In the genomic region with DNA sequence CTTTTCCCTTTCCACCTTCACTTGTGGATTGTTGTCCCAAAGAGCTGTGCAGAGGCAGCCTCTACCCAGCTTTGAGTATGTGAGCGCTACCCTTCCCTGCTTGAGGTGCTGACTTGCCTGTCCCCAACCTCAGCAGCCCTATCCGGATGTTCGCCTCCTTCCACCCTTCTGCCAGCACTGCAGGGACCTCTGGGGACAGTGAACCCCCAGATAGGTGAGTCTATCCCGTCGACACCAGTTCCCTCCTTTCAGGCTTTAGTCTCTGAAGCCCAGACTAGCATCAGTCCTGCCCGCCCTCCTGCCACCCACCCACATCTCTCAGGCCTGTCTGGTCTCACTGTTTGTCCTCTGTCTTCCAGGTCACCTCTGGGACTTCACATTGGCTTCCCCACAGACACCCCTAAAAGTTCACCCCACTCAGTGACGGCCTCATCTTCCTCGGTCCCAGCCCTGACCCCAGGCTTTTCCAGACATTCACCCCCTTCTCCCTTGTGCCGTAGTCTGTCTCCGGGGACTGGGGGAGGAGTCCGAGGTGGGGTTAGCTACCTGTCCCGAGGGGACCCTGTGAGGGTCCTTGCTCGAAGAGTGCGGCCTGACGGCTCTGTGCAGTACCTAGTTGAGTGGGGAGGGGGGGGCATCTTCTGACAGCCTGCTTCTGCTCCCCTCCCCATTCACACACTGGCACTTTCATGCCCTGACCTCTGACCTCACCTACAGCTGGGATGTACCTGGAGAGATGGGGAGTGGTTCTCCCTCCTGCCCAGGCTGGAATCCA, we compare ENCODE assay signal across 12 mouse cellular contexts. TPM values are rescaled to one million over a fixed set of nuclear protein-coding genes. Genes with fewer than 3 reads are reported as not detected.
A peak's percentile ranks its signal among the peaks of the same experiment; 100 is the strongest.
DNase-seq lines count a peak whose midpoint lies in the region; ATAC-seq and TF ChIP-seq lines count a peak whose summit lies in the region.
"Had no signal": no experiment of that assay in that cellular context is flagged by ENCODE, and none has a peak within 500 bp of the region (broad histone marks: within the 10 kb centered on the region; RNA-seq: fewer than 3 reads in every experiment).

No protein-coding gene starts in this region.

- 90% methylated on average over 15 of the region's 15 CpGs for WGBS in hindbrain, embryonic 14.5 days
- 89% methylated on average over 15 of the region's 15 CpGs for WGBS in hindbrain, postnatal 0 days
- 90% methylated on average over 15 of the region's 15 CpGs for WGBS in neural tube, embryonic 13.5 days
- WGBS in neural tube, embryonic 15.5 days: 88% methylated on average over 15 of the region's 15 CpGs
- WGBS in liver, embryonic 16.5 days (ENCODE audit: insufficient replicate concordance): 85% methylated on average over 15 of the region's 15 CpGs

- H3K4me3 ChIP-seq in hindbrain, embryonic 14.5 days (replicated peaks; ENCODE audit: low read length): no peak overlapping the region
- no peak overlapping the region for H3K4me3 ChIP-seq in hindbrain, postnatal 0 days (ENCODE audit: low read length)
- H3K4me3 ChIP-seq in neural tube, embryonic 13.5 days: no peak overlapping the region
- H3K4me3 ChIP-seq in neural tube, embryonic 15.5 days (replicated peaks): no peak overlapping the region
- H3K4me3 ChIP-seq in liver, embryonic 16.5 days (ENCODE audit: low read depth, low read length): no peak overlapping the region

- no peak for TF ChIP-seq CTCF in hindbrain, postnatal 0 days (IDR thresholded peaks at IDR 0.05; ENCODE audit: low read depth)

- no peak overlapping the region for H3K4me2 ChIP-seq in hindbrain, embryonic 14.5 days (replicated peaks)
- no peak overlapping the region for H3K4me2 ChIP-seq in hindbrain, postnatal 0 days (ENCODE audit: low read depth, low read length)
- H3K4me2 ChIP-seq in neural tube, embryonic 13.5 days: no peak overlapping the region
- H3K4me2 ChIP-seq in neural tube, embryonic 15.5 days: no peak overlapping the region
- H3K4me2 ChIP-seq in liver, embryonic 16.5 days (ENCODE audit: low read depth, low read length): peak overlapping the region; percentile 99; the same call in 1 of the 2 replicates

- no peaks in the 10 kb centered on the region for H3K9me3 ChIP-seq in hindbrain, embryonic 14.5 days (ENCODE audit: control insufficient read depth, low read length)
- H3K9me3 ChIP-seq in hindbrain, postnatal 0 days (ENCODE audit: low read length): no peaks in the 10 kb centered on the region
- H3K9me3 ChIP-seq in neural tube, embryonic 13.5 days: no peaks in the 10 kb centered on the region
- no peaks in the 10 kb centered on the region for H3K9me3 ChIP-seq in neural tube, embryonic 15.5 days (replicated peaks)
- H3K9me3 ChIP-seq in liver, embryonic 16.5 days (replicated peaks; ENCODE audit: control insufficient read depth, low read length): no peaks in the 10 kb centered on the region
- H3K9me3 ChIP-seq: heart, embryonic 10.5 days had no signal

- H3K27ac ChIP-seq in hindbrain, embryonic 14.5 days: no peak overlapping the region
- no peak overlapping the region for H3K27ac ChIP-seq in hindbrain, postnatal 0 days
- no peak overlapping the region for H3K27ac ChIP-seq in neural tube, embryonic 13.5 days (replicated peaks)
- no peak overlapping the region for H3K27ac ChIP-seq in neural tube, embryonic 15.5 days (replicated peaks)
- H3K27ac ChIP-seq in liver, embryonic 16.5 days (ENCODE audit: low read length): no peak overlapping the region

- ATAC-seq in hindbrain, embryonic 14.5 days (ENCODE audit: low FRiP score): no peak
- ATAC-seq in hindbrain, postnatal 0 days: no peak
- ATAC-seq in neural tube, embryonic 13.5 days (ENCODE audit: low read depth): no peak
- no peak for ATAC-seq in neural tube, embryonic 15.5 days (ENCODE audit: low FRiP score)
- ATAC-seq in liver, embryonic 16.5 days (ENCODE audit: low read depth): no peak

- no peaks in the 10 kb centered on the region for H3K27me3 ChIP-seq in hindbrain, embryonic 14.5 days (ENCODE audit: control insufficient read depth, insufficient read depth, low read length)
- no peaks in the 10 kb centered on the region for H3K27me3 ChIP-seq in hindbrain, postnatal 0 days (ENCODE audit: insufficient read depth, low read length)
- no peaks in the 10 kb centered on the region for H3K27me3 ChIP-seq in neural tube, embryonic 13.5 days
- no peaks in the 10 kb centered on the region for H3K27me3 ChIP-seq in neural tube, embryonic 15.5 days (replicated peaks)
- no peaks in the 10 kb centered on the region for H3K27me3 ChIP-seq in liver, embryonic 16.5 days (ENCODE audit: control insufficient read depth, insufficient read depth, low read depth, low read length)

- H3K4me1 ChIP-seq in hindbrain, embryonic 14.5 days (replicated peaks; ENCODE audit: control insufficient read depth, insufficient read depth, low read length): peaks cover 35% of the 10 kb centered on the region
- H3K4me1 ChIP-seq in hindbrain, postnatal 0 days (ENCODE audit: insufficient read depth, low read length): peaks cover 27% of the 10 kb centered on the region; the same call in 1 of the 2 replicates
- peaks cover 61% of the 10 kb centered on the region for H3K4me1 ChIP-seq in neural tube, embryonic 13.5 days (replicated peaks)
- peaks cover 65% of the 10 kb centered on the region for H3K4me1 ChIP-seq in neural tube, embryonic 15.5 days
- H3K4me1 ChIP-seq in liver, embryonic 16.5 days (ENCODE audit: control insufficient read depth, low read depth, low read length): peaks cover 52% of the 10 kb centered on the region

- peak; percentile 62 for DNase-seq in cerebellum, adult 9-10 months
- no peak for DNase-seq in cerebellum, postnatal 25 days
- DNase-seq in hindbrain, embryonic 14.5 days (ENCODE audit: low spot score): peak; percentile 6
- no peak for DNase-seq in hindbrain, postnatal 0 days (ENCODE audit: low spot score)
- no peak for DNase-seq in left cerebral cortex, adult 8-10 months (ENCODE audit: low spot score in 2 of 2)
- DNase-seq: kidney, adult 18-20 months; lung, adult 2 months; thymus, postnatal 14 days had no signal

- H3K9ac ChIP-seq in hindbrain, embryonic 14.5 days: no peak overlapping the region
- H3K9ac ChIP-seq in hindbrain, postnatal 0 days (replicated peaks; ENCODE audit: low read length): no peak overlapping the region
- H3K9ac ChIP-seq in neural tube, embryonic 13.5 days: 0 out of 2 replicates have a peak overlapping the region, but pooled peaks have one; percentile 12
- H3K9ac ChIP-seq in neural tube, embryonic 15.5 days (replicated peaks): no peak overlapping the region
- no peak overlapping the region for H3K9ac ChIP-seq in liver, embryonic 16.5 days (ENCODE audit: low read depth, low read length)

- H3K36me3 ChIP-seq in hindbrain, embryonic 14.5 days (replicated peaks; ENCODE audit: control insufficient read depth, insufficient read depth): peaks cover 27% of the 10 kb centered on the region
- H3K36me3 ChIP-seq in hindbrain, postnatal 0 days (ENCODE audit: insufficient read depth, low read length): peaks cover 4% of the 10 kb centered on the region
- peaks cover 31% of the 10 kb centered on the region for H3K36me3 ChIP-seq in neural tube, embryonic 13.5 days
- H3K36me3 ChIP-seq in neural tube, embryonic 15.5 days: peaks cover 22% of the 10 kb centered on the region
- peaks cover 7% of the 10 kb centered on the region for H3K36me3 ChIP-seq in liver, embryonic 16.5 days (ENCODE audit: control insufficient read depth, insufficient read depth)

RNA-seq across cellular contexts. Expression of a gene that starts 2.3 kb away (rescaled TPM):
- polyA plus RNA-seq in hindbrain, embryonic 14.5 days (2014; fragmentation: Nextera tagmentation; extraction: Ambion mirVana): 112 and 113 TPM in 2 replicates
- total RNA-seq in hindbrain, postnatal 0 days (2014; rRNA removed): 59.0 and 63.8 TPM in 2 replicates
- polyA plus RNA-seq in hindbrain, postnatal 0 days (2015; fragmentation: Nextera tagmentation; extraction: Ambion mirVana): 149 and 152 TPM in 2 replicates
- polyA plus RNA-seq in neural tube, embryonic 13.5 days (2015; fragmentation: Nextera tagmentation; extraction: Ambion mirVana): 141 and 147 TPM in 2 replicates
- 141 and 152 TPM in 2 replicates for polyA plus RNA-seq in neural tube, embryonic 15.5 days (2015; fragmentation: Nextera tagmentation; extraction: Ambion mirVana)
- polyA plus RNA-seq in liver, embryonic 16.5 days (2015; fragmentation: Nextera tagmentation; extraction: Ambion mirVana): 73.9 and 80.2 TPM in 2 replicates
- total RNA-seq in left cerebral cortex, adult 8-10 months (2022): 100 to 1,000 TPM in 2 of 4 experiments, 10 to 100 TPM in 2; 86.5 to 102 (median 97.7) TPM

RNA-seq across cellular contexts. Expression of a gene that starts 3.9 kb away (rescaled TPM):
- polyA plus RNA-seq in hindbrain, embryonic 14.5 days (2014; fragmentation: Nextera tagmentation; extraction: Ambion mirVana): 4.3 and 5.0 TPM in 2 replicates
- total RNA-seq in hindbrain, postnatal 0 days (2014; rRNA removed): 53.4 and 74.2 TPM in 2 replicates
- 4.4 and 5.3 TPM in 2 replicates for polyA plus RNA-seq in hindbrain, postnatal 0 days (2015; fragmentation: Nextera tagmentation; extraction: Ambion mirVana)
- 4.1 and 4.9 TPM in 2 replicates for polyA plus RNA-seq in neural tube, embryonic 13.5 days (2015; fragmentation: Nextera tagmentation; extraction: Ambion mirVana)
- 3.7 and 3.8 TPM in 2 replicates for polyA plus RNA-seq in neural tube, embryonic 15.5 days (2015; fragmentation: Nextera tagmentation; extraction: Ambion mirVana)
- 0.21 and 0.33 TPM in 2 replicates for polyA plus RNA-seq in liver, embryonic 16.5 days (2015; fragmentation: Nextera tagmentation; extraction: Ambion mirVana)
- total RNA-seq in left cerebral cortex, adult 8-10 months (2022): 100 to 1,000 TPM; 329 to 367 (median 348) TPM

RNA-seq across cellular contexts. Expression of a gene that starts 4.3 kb away (rescaled TPM):
- polyA plus RNA-seq in hindbrain, embryonic 14.5 days (2014; fragmentation: Nextera tagmentation; extraction: Ambion mirVana): 20.6 and 23.3 TPM in 2 replicates
- total RNA-seq in hindbrain, postnatal 0 days (2014; rRNA removed): 45.7 and 49.5 TPM in 2 replicates
- polyA plus RNA-seq in hindbrain, postnatal 0 days (2015; fragmentation: Nextera tagmentation; extraction: Ambion mirVana): 30.0 and 30.8 TPM in 2 replicates
- 17.3 and 19.1 TPM in 2 replicates for polyA plus RNA-seq in neural tube, embryonic 13.5 days (2015; fragmentation: Nextera tagmentation; extraction: Ambion mirVana)
- polyA plus RNA-seq in neural tube, embryonic 15.5 days (2015; fragmentation: Nextera tagmentation; extraction: Ambion mirVana): 27.5 and 30.5 TPM in 2 replicates
- polyA plus RNA-seq in liver, embryonic 16.5 days (2015; fragmentation: Nextera tagmentation; extraction: Ambion mirVana): 2.1 and 2.6 TPM in 2 replicates
- 10 to 100 TPM; 37.2 to 42.2 (median 38.0) TPM for total RNA-seq in left cerebral cortex, adult 8-10 months (2022)

RNA-seq across cellular contexts. Expression of a gene that starts 20.2 kb away (rescaled TPM):
- 0.90 and 2.1 TPM in 2 replicates for polyA plus RNA-seq in hindbrain, embryonic 14.5 days (2014; fragmentation: Nextera tagmentation; extraction: Ambion mirVana)
- total RNA-seq in hindbrain, postnatal 0 days (2014; rRNA removed): 1.6 and 4.7 TPM in 2 replicates
- polyA plus RNA-seq in hindbrain, postnatal 0 days (2015; fragmentation: Nextera tagmentation; extraction: Ambion mirVana): 3.2 TPM in 2 replicates
- 2.5 and 3.2 TPM in 2 replicates for polyA plus RNA-seq in neural tube, embryonic 13.5 days (2015; fragmentation: Nextera tagmentation; extraction: Ambion mirVana)
- 2.3 and 3.5 TPM in 2 replicates for polyA plus RNA-seq in neural tube, embryonic 15.5 days (2015; fragmentation: Nextera tagmentation; extraction: Ambion mirVana)
- polyA plus RNA-seq in liver, embryonic 16.5 days (2015; fragmentation: Nextera tagmentation; extraction: Ambion mirVana): 4.6 and 5.3 TPM in 2 replicates
- total RNA-seq in left cerebral cortex, adult 8-10 months (2022): 1 to 10 TPM; 2.8 to 4.9 (median 3.5) TPM

RNA-seq across cellular contexts. Expression of a gene that starts 35.9 kb away (rescaled TPM):
- 9.7 and 11.1 TPM in 2 replicates for polyA plus RNA-seq in hindbrain, embryonic 14.5 days (2014; fragmentation: Nextera tagmentation; extraction: Ambion mirVana)
- 21.4 and 22.7 TPM in 2 replicates for total RNA-seq in hindbrain, postnatal 0 days (2014; rRNA removed)
- 6.6 and 7.8 TPM in 2 replicates for polyA plus RNA-seq in hindbrain, postnatal 0 days (2015; fragmentation: Nextera tagmentation; extraction: Ambion mirVana)
- 17.8 and 19.8 TPM in 2 replicates for polyA plus RNA-seq in neural tube, embryonic 13.5 days (2015; fragmentation: Nextera tagmentation; extraction: Ambion mirVana)
- polyA plus RNA-seq in neural tube, embryonic 15.5 days (2015; fragmentation: Nextera tagmentation; extraction: Ambion mirVana): 15.9 and 16.0 TPM in 2 replicates
- 5.0 and 5.5 TPM in 2 replicates for polyA plus RNA-seq in liver, embryonic 16.5 days (2015; fragmentation: Nextera tagmentation; extraction: Ambion mirVana)
- 10 to 100 TPM; 13.1 to 15.9 (median 14.7) TPM for total RNA-seq in left cerebral cortex, adult 8-10 months (2022)

Comparison
In these comparisons a context has a peak if more than half of its experiments do, and no peak if none do; other contexts are left out.
1. DNase-seq: peak in cerebellum, adult 9-10 months (single experiment) and hindbrain, embryonic 14.5 days (single experiment); none in cerebellum, postnatal 25 days (0 of 2), hindbrain, postnatal 0 days (single experiment) and left cerebral cortex, adult 8-10 months (0 of 2).